Mouse (Mus musculus) splenic B cell, adult 2 months (primary cell): Measurements from ENCODE around the gene Dusp1.

Experiments used
- DNase-seq: peaks from one replicate; pipeline ENCODE4 v3.0.0-alpha.2; 2011; ENCODE audit warnings: low read depth, low spot score
- H3K27me3 ChIP-seq: 2 replicates; pipeline ENCODE4 v1.6.1; 2012; ENCODE audit warnings: mild to moderate bottlenecking, low read length, moderate library complexity, mixed read lengths; ENCODE audit not compliant: control insufficient read depth, poor library complexity, insufficient read depth, severe bottlenecking
- H3K36me3 ChIP-seq: 2 replicates; pipeline ENCODE4 v1.6.1; 2012; ENCODE audit warnings: mild to moderate bottlenecking, low read length, moderate library complexity, mixed read lengths; ENCODE audit not compliant: control insufficient read depth, poor library complexity, insufficient read depth, severe bottlenecking

Dusp1 gene

GRCm38 (mm10) chr17:26577309-26577708, 15.4 kb upstream of the Dusp1 start:
- DNase-seq = no peak
- H3K36me3 ChIP-seq = no peaks in the 10 kb centered on the region; the same call in 1 of the 2 replicates

DNA sequence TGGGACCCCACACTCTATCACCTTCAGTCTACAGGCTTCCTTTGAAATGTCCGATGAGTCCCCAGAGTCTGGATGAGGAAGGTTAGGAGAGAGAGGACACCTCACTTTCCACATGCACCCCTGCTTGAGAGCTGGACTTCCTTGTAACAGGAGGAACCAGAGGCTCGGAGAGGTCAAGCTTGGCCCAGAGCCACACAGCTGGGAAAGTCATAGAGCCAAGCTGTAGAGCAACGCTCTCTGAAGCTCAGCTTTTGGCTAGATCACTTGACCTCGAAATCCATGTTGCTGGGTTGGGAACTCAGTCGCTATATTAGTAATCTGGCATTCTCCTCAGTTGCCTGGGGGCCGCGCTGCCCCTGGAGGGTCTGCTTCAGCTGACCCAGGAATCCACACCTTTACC, 14.9 kb upstream of the Dusp1 start:
- Histone ChIP-seq H3K36me3 (no peaks in the 10 kb centered on the region; the same call in 1 of the 2 replicates), H3K27me3 (no peaks in the 10 kb centered on the region)
- no peak for DNase-seq

More at GRCm38 (mm10) chr17:26577309-26577708, 15.4 kb upstream of the Dusp1 start:
- no peaks in the 10 kb centered on the region for H3K27me3 ChIP-seq

- no peak for DNase-seq
- H3K36me3 ChIP-seq = no peaks in the 10 kb centered on the region; the same call in 1 of the 2 replicates
- no peaks in the 10 kb centered on the region for H3K27me3 ChIP-seq
These were observed 14.1 kb upstream of the Dusp1 start for GRCm38 (mm10) chr17:26575786-26576690.

- Histone ChIP-seq H3K27me3 (no peaks in the 10 kb centered on the region), H3K36me3 (no peaks in the 10 kb centered on the region; the same call in 1 of the 2 replicates)
These were observed 12.8 kb upstream of the Dusp1 start for GRCm38 (mm10) chr17:26574701-26575100.

DNA sequence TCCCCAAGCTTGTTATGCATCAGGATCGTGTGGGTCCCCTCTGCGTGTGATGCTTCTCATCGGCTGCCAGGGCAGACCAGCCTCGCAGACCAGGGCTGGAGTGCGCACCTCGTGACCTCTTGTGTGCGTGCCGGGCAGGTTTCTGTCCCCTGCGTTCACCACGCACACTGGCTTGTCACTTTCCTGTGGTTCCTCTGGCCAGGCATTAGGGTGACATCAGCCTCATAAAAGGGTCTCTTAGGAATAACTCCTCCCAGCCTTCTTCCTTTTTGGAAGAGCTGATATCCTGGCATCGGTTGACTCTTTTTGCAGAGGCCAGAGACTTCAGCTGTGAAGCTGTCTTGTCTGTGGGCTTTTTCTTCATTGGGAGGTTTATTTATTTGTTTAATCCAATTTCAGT, 12.2 kb upstream of the Dusp1 start:
- no peak for DNase-seq
- no peaks in the 10 kb centered on the region; the same call in 1 of the 2 replicates for H3K36me3 ChIP-seq
- no peaks in the 10 kb centered on the region for H3K27me3 ChIP-seq

More at GRCm38 (mm10) chr17:26574701-26575100, 12.8 kb upstream of the Dusp1 start:
- DNase-seq = no peak

DNA sequence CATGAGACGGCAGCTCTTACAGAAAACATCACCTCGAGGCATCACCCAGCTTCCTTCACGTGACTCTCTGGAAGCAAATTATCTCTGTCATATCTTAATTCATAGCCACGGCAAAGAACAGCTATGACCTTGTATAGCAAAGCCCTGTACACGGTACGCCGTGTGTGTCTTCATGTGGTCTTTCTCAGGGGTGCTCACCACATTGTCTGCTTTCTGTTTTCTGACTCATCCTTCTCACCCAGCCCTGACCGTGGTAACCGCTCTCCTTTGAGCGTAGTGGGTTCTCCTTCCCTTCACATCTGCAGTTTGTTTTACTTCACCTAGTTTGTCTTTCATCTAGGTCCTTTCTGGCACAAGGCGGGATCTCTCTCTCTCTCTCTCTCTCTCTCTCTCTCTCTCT, 10.3 kb upstream of the Dusp1 start:
- no peaks in the 10 kb centered on the region for H3K27me3 ChIP-seq
- no peak for DNase-seq
- no peaks in the 10 kb centered on the region; the same call in 1 of the 2 replicates for H3K36me3 ChIP-seq

- Histone ChIP-seq H3K27me3 (no peaks in the 10 kb centered on the region), H3K36me3 (no peaks in the 10 kb centered on the region; the same call in 1 of the 2 replicates)
- DNase-seq = no peak
These were observed 9.4 kb upstream of the Dusp1 start for GRCm38 (mm10) chr17:26571377-26571776.

GRCm38 (mm10) chr17:26570651-26571118, 8.8 kb upstream of the Dusp1 start:
- no peaks in the 10 kb centered on the region for H3K36me3 ChIP-seq
- no peaks in the 10 kb centered on the region for H3K27me3 ChIP-seq
- no peak for DNase-seq

DNA sequence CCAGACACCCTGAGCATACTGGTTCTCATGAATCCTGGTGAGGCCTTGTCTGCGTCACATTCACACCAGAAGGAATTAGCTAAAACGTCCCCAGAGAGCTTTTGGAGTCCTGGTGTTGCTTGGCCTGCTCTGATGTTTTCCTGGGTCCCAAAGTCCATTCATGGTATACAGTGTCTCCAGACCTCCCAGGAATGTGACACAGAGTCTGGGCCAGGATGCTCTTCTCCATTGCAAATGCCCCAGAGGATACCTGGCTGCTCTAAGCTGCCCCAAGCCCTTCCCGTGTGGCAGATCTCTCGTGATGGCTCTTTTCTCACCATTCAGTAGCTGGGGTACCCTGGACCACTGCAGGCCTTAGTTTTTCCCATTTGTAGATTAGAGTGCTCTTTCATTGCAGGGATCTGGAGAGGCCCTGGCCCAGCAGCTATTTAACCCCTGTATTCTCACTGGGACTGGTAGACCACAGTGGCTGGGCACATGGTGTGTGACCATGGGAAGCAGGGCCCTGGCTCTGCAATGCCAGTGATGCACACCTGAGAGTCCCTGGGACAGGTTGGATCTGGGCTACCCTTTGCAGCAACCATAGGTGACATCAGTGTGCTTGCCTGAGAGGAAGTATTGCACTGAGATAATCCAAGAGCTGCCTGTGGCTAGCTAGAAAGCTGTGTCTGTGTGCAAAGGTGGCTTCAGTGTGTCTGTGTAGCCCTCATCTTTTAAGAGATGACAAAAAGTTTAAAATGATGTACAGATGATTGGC, 7.8 kb upstream of the Dusp1 start:
- no peaks in the 10 kb centered on the region for H3K36me3 ChIP-seq
- H3K27me3 ChIP-seq = no peaks in the 10 kb centered on the region
- DNase-seq = no peak

GRCm38 (mm10) chr17:26567818-26568173, 5.9 kb upstream of the Dusp1 start:
- H3K27me3 ChIP-seq = no peaks in the 10 kb centered on the region
- DNase-seq = no peak
- H3K36me3 ChIP-seq = no peaks in the 10 kb centered on the region

DNA sequence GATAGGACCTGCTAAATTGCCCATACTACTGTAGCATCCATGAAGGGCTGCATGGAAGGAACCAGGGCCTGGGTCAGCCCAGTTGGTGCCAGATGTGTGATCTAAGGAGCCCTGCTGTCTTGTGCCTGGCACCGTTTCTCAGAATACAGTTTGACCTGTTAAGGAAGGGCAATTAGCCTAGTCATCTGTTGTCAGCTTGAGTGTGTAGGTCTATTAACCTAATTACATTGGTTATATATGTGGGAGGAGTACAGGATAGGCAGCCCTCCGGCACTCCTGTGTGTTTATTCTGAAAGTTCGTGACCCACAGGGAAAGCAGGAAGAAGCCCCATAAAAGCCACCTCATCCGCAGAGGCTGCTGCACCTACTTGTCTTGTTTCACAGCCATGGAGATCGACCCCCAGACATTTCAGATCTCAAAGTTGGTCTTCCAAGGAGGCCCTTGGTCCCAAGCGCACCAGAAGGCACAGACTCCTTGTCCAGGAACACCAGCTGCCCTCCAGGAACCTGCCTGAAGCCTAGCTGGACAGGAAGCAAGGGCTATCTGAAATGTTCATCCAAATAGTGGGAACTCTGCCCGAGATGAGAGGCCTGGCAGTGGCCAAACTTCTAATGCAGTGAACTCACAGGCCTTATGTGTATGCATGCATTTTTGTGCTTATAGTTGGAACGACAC, 5.4 kb upstream of the Dusp1 start:
- H3K36me3 ChIP-seq = no peaks in the 10 kb centered on the region
- H3K27me3 ChIP-seq = no peaks in the 10 kb centered on the region
- DNase-seq = no peak

- DNase-seq = no peak
- no peaks in the 10 kb centered on the region for H3K36me3 ChIP-seq
- no peaks in the 10 kb centered on the region for H3K27me3 ChIP-seq
These were observed 2.5 kb upstream of the Dusp1 start for GRCm38 (mm10) chr17:26564439-26564838.

DNA sequence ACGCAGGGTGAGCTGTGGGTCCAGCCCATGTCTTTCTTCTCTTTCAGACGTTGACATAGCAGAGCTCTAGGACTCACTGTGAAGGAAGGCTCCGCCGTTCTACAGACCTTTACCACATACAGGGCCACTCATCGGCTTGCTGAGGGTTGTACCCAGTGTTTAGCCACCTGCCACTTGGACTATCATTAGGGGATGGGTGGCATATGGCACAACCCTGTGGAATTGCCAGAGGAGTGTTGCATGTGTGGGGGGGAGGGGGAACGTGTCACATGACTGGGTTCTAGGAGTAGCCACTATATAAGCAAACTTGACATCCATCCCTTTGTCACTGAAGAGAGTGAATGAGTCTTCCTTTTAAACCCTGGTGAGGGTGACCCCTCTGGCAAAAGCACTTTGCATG, 1.5 kb upstream of the Dusp1 start:
- H3K27me3 ChIP-seq = no peaks in the 10 kb centered on the region
- no peak for DNase-seq
- no peaks in the 10 kb centered on the region for H3K36me3 ChIP-seq

- no peak for DNase-seq
- no peaks in the 10 kb centered on the region for H3K27me3 ChIP-seq
- no peaks in the 10 kb centered on the region for H3K36me3 ChIP-seq
These were observed 364 bp upstream of the Dusp1 start for GRCm38 (mm10) chr17:26562292-26562691.
